Mouse (Mus musculus): ENCODE results near the gene Hnrnpul1.
"Not testable (repeated sequence)": the region's sequence is repeated elsewhere in the genome, so short reads cannot be mapped to it uniquely, and the experiment has no call there.

The Hnrnpul1 gene

GRCm38 (mm10) chr7:25754738-25755467 lies at the start of gene Hnrnpul1:
Gene Hnrnpul1, minus strand, starts transcription at chr7:25754757.
- DNase-seq (ENCODE audit: low read depth, low spot score), result peak; percentile 99

GRCm38 (mm10) chr7:25803460-25803859 lies 48.9 kb upstream of the Hnrnpul1 start:
- DNase-seq (ENCODE audit: low read depth, low spot score), result no peak

GRCm38 (mm10) chr7:25802241-25803125 lies 47.9 kb upstream of the Hnrnpul1 start:
- no peak for DNase-seq (ENCODE audit: low read depth, low spot score)

GRCm38 (mm10) chr7:25801031-25801430 lies 46.5 kb upstream of the Hnrnpul1 start:
- DNase-seq (ENCODE audit: low read depth, low spot score), result no peak

GRCm38 (mm10) chr7:25799369-25799768 lies 44.8 kb upstream of the Hnrnpul1 start:
- DNase-seq (ENCODE audit: low read depth, low spot score), result no peak

GRCm38 (mm10) chr7:25798540-25798939 lies 44.0 kb upstream of the Hnrnpul1 start:
- no peak for DNase-seq (ENCODE audit: low read depth, low spot score)

- DNase-seq (ENCODE audit: low read depth, low spot score), result no peak
Observed at GRCm38 (mm10) chr7:25794775-25795174, 40.2 kb upstream of the Hnrnpul1 start.

- no peak for DNase-seq (ENCODE audit: low read depth, low spot score)
Observed at GRCm38 (mm10) chr7:25793679-25794078, 39.1 kb upstream of the Hnrnpul1 start.

- DNase-seq (ENCODE audit: low read depth, low spot score), result not testable (repeated sequence)
Observed at GRCm38 (mm10) chr7:25792966-25793365, 38.4 kb upstream of the Hnrnpul1 start.

GRCm38 (mm10) chr7:25790615-25791014 lies 36.1 kb upstream of the Hnrnpul1 start:
- no peak for DNase-seq (ENCODE audit: low read depth, low spot score)

- no peak for DNase-seq (ENCODE audit: low read depth, low spot score)
Observed at GRCm38 (mm10) chr7:25789129-25789440, 34.5 kb upstream of the Hnrnpul1 start.

- no peak for DNase-seq (ENCODE audit: low read depth, low spot score)
Observed at GRCm38 (mm10) chr7:25788220-25789128, 33.9 kb upstream of the Hnrnpul1 start, which contains the start of gene Axl. Gene Axl, minus strand, starts transcription at chr7:25788705.

- no peak for DNase-seq (ENCODE audit: low read depth, low spot score)
Observed at GRCm38 (mm10) chr7:25787456-25788219, 33.1 kb upstream of the Hnrnpul1 start.

- DNase-seq (ENCODE audit: low read depth, low spot score), result no peak
Observed at GRCm38 (mm10) chr7:25786974-25787373, 32.4 kb upstream of the Hnrnpul1 start.

- no peak for DNase-seq (ENCODE audit: low read depth, low spot score)
Observed at GRCm38 (mm10) chr7:25785752-25786151, 31.2 kb upstream of the Hnrnpul1 start.

- DNase-seq (ENCODE audit: low read depth, low spot score), result no peak
Observed at GRCm38 (mm10) chr7:25784808-25785207, 30.3 kb upstream of the Hnrnpul1 start.

GRCm38 (mm10) chr7:25783746-25784145 lies 29.2 kb upstream of the Hnrnpul1 start:
- no peak for DNase-seq (ENCODE audit: low read depth, low spot score)

GRCm38 (mm10) chr7:25782744-25783143 lies 28.2 kb upstream of the Hnrnpul1 start:
- DNase-seq (ENCODE audit: low read depth, low spot score), result no peak

GRCm38 (mm10) chr7:25781937-25782610 lies 27.5 kb upstream of the Hnrnpul1 start:
- no peak for DNase-seq (ENCODE audit: low read depth, low spot score)

GRCm38 (mm10) chr7:25781321-25781936 lies 26.9 kb upstream of the Hnrnpul1 start:
- DNase-seq (ENCODE audit: low read depth, low spot score), result no peak

All from c-Kit-negative CD71-positive TER-119-positive erythroid progenitor cells, embryonic 14.5 days (primary cell).